Mouse (Mus musculus): Measurements from ENCODE around the gene Gins3. TPM values are rescaled to one million over a fixed set of nuclear protein-coding genes. Genes with fewer than 3 reads are reported as not detected.

The Gins3 gene
- polyA plus RNA-seq, 1 experiment from 2014 or later = 3.6 TPM

DNA sequence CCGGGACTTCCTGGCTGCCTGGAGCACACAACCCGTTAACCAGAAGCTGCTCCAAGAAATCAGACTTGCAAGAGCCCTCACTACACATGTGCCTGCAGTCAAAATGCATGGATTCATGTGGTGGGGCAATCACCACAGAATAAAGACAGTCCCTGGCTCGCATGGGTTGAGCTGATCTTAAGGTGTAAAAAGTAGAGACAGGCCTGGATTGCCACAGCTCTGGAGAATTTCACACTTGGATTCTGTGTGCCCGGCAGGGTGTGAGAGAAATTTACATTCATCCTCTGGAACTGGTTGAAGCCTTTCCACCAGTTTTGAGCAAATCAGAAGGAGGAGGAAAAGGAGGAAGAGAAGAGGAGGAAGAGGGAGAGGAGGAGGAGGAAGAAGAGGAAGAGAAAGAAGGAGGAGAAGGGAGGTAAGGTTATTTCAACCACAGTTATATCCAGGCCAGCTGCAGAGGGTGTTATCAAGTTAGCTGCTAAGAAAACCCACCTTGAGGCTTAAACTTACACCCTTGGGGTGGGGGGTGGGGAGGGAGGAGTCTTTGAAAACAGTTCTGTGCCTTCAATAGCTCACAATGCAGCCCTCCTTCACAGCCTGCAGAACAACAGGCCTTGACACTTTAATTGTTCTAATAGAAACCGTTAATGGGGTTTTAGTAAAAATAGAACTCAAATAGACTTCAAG is 23.2 kb downstream of the Gins3 start:
- no peak for TF ChIP-seq CTCF (IDR thresholded peaks at IDR 0.05; ENCODE audit: low read depth)
- WGBS = 65% methylated on average over 5 of the region's 5 CpGs
- no peak for ATAC-seq

DNA sequence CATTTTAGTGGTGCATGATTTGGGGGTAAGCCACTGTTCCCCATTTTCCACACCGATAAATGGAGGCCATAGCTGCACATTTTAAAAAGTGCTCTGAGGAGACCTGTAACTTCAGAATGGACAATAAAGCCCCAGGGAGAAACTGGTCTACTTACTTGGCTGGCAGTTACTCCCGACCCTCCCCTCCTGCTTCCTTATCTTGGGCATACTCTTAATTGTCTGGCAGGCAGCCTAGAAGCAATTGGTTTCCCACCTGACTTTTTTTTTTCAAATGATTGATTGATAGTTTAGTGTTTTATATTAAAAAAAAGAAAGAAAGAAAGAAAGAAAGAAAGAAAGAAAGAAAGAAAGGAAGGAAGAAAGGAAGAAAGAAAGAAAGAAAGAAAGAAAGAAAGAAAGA is 24.3 kb downstream of the Gins3 start:
- no peak overlapping the region for H3K4me3 ChIP-seq (ENCODE audit: low read depth, low read length)
- H3K4me2 ChIP-seq (replicated peaks; ENCODE audit: low read depth) = no peak overlapping the region
- WGBS = 52% methylated on average over 2 of the region's 2 CpGs
- no peaks in the 10 kb centered on the region for H3K9me3 ChIP-seq (ENCODE audit: control insufficient read depth)
- H3K4me1 ChIP-seq (replicated peaks; ENCODE audit: control insufficient read depth, insufficient read depth, low read length) = 0 out of 2 replicates have a peak, but pooled peaks cover 2% of the 10 kb centered on the region
- H3K27me3 ChIP-seq (replicated peaks; ENCODE audit: control insufficient read depth, insufficient read depth, low read length) = no peaks in the 10 kb centered on the region
- no peak overlapping the region for H3K27ac ChIP-seq (ENCODE audit: low read depth, low read length)
- no peaks in the 10 kb centered on the region for H3K36me3 ChIP-seq (ENCODE audit: control insufficient read depth, insufficient read depth)
- ATAC-seq = no peak
- no peak overlapping the region for H3K9ac ChIP-seq (ENCODE audit: low read depth, low read length)
- TF ChIP-seq CTCF (IDR thresholded peaks at IDR 0.05; ENCODE audit: low read depth) = no peak

More for the DNA sequence above, 23.2 kb downstream of the Gins3 start:
- no peaks in the 10 kb centered on the region for H3K27me3 ChIP-seq (replicated peaks; ENCODE audit: control insufficient read depth, insufficient read depth, low read length)
- no peaks in the 10 kb centered on the region for H3K36me3 ChIP-seq (ENCODE audit: control insufficient read depth, insufficient read depth)
- H3K9ac ChIP-seq (ENCODE audit: low read depth, low read length) = no peak overlapping the region
- H3K4me2 ChIP-seq (replicated peaks; ENCODE audit: low read depth) = no peak overlapping the region
- no peaks in the 10 kb centered on the region for H3K9me3 ChIP-seq (ENCODE audit: control insufficient read depth)
- no peaks in the 10 kb centered on the region for H3K4me1 ChIP-seq (replicated peaks; ENCODE audit: control insufficient read depth, insufficient read depth, low read length)
- no peak overlapping the region for H3K27ac ChIP-seq (ENCODE audit: low read depth, low read length)
- no peak overlapping the region for H3K4me3 ChIP-seq (ENCODE audit: low read depth, low read length)

DNA sequence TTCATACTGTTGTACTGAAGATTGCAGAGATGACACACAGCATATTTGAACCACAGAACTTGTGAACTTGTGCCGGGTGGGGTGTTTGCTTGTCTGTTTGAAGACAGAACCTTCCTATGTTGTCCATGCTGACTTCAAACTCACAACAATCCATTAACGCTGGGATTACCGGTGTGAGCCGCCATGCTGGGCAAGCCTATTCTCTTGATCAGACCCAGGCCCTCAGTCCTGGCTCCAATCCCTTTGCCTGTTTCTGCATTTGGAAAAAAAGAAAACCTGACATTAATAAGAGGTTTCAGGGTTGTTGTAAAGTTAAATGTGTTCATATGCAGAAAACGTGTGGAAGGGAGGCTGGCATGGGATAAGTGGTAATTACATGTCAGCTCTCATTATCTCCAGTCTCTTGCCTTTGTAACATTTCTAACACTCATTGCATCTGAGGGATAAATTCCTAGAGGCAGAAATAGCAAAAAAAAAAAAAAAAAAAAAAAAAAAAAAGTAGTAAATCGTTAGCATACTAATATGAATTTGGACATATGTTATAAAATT is 27.2 kb downstream of the Gins3 start:
- Histone ChIP-seq H3K27me3 (replicated peaks; ENCODE audit: control insufficient read depth, insufficient read depth, low read length) (no peaks in the 10 kb centered on the region), H3K4me2 (replicated peaks; ENCODE audit: low read depth) (no peak overlapping the region), H3K27ac (ENCODE audit: low read depth, low read length) (no peak overlapping the region), H3K4me1 (replicated peaks; ENCODE audit: control insufficient read depth, insufficient read depth, low read length) (0 out of 2 replicates have a peak, but pooled peaks cover 2% of the 10 kb centered on the region), H3K9ac (ENCODE audit: low read depth, low read length) (no peak overlapping the region), H3K9me3 (ENCODE audit: control insufficient read depth) (no peaks in the 10 kb centered on the region), H3K36me3 (ENCODE audit: control insufficient read depth, insufficient read depth) (no peaks in the 10 kb centered on the region), H3K4me3 (ENCODE audit: low read depth, low read length) (no peak overlapping the region)
- no peak for TF ChIP-seq CTCF (IDR thresholded peaks at IDR 0.05; ENCODE audit: low read depth)
- 86% methylated on average over 6 of the region's 6 CpGs for WGBS
- ATAC-seq = no peak

DNA sequence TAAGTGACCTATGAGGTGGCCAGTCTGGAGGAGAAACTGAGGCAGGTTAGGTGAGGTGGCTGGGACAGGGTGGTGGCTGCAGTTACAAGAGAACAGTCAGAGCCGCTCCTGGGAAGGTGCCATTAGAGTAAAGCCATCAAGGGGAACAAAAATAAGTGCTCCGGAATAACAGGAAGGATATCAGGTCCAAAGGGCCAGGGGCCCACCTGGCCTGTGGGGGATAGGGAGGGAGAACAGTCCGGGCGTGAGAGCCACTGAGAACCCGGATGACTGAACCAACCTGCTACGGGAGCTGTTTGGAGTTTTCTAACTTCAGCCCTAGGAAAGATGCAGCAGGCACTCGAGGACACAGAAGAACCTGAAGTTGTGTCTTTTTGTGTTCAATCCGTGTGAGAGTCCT is 27.8 kb downstream of the Gins3 start:
- H3K4me1 ChIP-seq (replicated peaks; ENCODE audit: control insufficient read depth, insufficient read depth, low read length) = 0 out of 2 replicates have a peak, but pooled peaks cover 2% of the 10 kb centered on the region
- no peak overlapping the region for H3K9ac ChIP-seq (ENCODE audit: low read depth, low read length)
- peak; percentile 59 for ATAC-seq
- H3K9me3 ChIP-seq (ENCODE audit: control insufficient read depth) = no peaks in the 10 kb centered on the region
- no peak overlapping the region for H3K4me3 ChIP-seq (ENCODE audit: low read depth, low read length)
- peak overlapping the region; percentile 38 for H3K4me2 ChIP-seq (replicated peaks; ENCODE audit: low read depth)
- no peak for TF ChIP-seq CTCF (IDR thresholded peaks at IDR 0.05; ENCODE audit: low read depth)
- WGBS = 39% methylated on average over 8 of the region's 8 CpGs
- H3K27ac ChIP-seq (ENCODE audit: low read depth, low read length) = no peak overlapping the region
- no peaks in the 10 kb centered on the region for H3K36me3 ChIP-seq (ENCODE audit: control insufficient read depth, insufficient read depth)
- H3K27me3 ChIP-seq (replicated peaks; ENCODE audit: control insufficient read depth, insufficient read depth, low read length) = no peaks in the 10 kb centered on the region

DNA sequence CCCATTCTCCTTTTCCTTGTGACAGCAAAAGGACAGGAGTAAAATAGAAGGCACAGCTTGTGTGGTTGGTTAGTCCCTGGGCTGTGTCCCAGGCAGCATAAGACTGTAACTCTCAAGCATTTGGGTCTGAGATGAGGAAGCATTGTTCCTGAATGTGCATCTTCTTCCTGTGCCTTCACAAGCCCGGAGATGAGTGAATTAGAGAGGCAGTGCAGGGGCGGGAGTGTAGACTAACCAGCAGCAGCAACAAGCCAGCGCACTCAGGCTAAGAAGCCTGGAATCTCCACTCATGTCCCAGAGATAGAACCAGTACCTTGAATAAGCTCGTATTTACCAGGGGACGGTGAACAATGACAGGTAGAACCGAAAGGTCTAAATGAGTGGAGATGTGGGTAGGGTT is 28.3 kb downstream of the Gins3 start:
- Histone ChIP-seq H3K27me3 (replicated peaks; ENCODE audit: control insufficient read depth, insufficient read depth, low read length) (no peaks in the 10 kb centered on the region), H3K4me3 (ENCODE audit: low read depth, low read length) (no peak overlapping the region), H3K36me3 (ENCODE audit: control insufficient read depth, insufficient read depth) (no peaks in the 10 kb centered on the region), H3K4me2 (replicated peaks; ENCODE audit: low read depth) (peak overlapping the region; percentile 38), H3K4me1 (replicated peaks; ENCODE audit: control insufficient read depth, insufficient read depth, low read length) (0 out of 2 replicates have a peak, but pooled peaks cover 2% of the 10 kb centered on the region), H3K9me3 (ENCODE audit: control insufficient read depth) (no peaks in the 10 kb centered on the region), H3K9ac (ENCODE audit: low read depth, low read length) (no peak overlapping the region), H3K27ac (ENCODE audit: low read depth, low read length) (no peak overlapping the region)
- ATAC-seq = no peak
- TF ChIP-seq CTCF (IDR thresholded peaks at IDR 0.05; ENCODE audit: low read depth) = no peak
- 87% methylated on average over 6 of the region's 6 CpGs for whole genome bisulfite sequencing

DNA sequence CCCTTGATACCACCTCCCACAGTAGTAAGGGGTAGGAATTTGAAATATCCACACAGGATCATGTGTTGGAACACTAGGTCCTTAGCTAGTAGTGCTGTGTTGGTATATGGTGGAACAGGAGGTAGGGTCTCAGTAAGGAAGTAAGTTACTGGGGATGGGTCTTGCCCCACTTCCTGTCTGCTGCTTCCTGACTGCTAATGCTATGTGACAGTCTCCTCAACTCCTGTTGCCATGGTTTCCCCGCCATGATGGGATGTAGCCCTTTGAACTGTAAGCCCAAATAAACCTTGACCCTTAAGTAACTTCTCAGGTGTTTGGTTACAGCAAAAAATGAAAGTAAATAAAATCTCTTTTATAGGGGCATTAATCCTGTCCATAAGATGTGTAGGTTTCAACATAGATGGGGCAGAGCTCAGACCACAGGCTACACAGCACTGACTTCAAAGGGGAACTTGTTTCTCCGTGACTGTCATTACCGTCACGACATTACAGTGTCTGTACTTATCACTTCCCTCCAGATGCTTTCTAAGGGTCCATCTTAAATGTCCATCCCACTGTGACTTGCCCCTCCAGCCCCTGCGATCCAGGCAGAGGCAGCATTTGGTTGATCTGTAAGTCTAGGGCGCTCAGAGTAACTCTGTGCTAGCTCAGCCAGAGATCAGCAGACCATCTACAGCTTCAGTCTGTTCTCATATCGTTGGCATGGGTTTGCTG is 29.8 kb downstream of the Gins3 start:
- TF ChIP-seq CTCF (IDR thresholded peaks at IDR 0.05; ENCODE audit: low read depth) = no peak
- Histone ChIP-seq H3K4me3 (ENCODE audit: low read depth, low read length) (no peak overlapping the region), H3K4me2 (replicated peaks; ENCODE audit: low read depth) (no peak overlapping the region), H3K4me1 (replicated peaks; ENCODE audit: control insufficient read depth, insufficient read depth, low read length) (0 out of 2 replicates have a peak, but pooled peaks cover 2% of the 10 kb centered on the region), H3K27me3 (replicated peaks; ENCODE audit: control insufficient read depth, insufficient read depth, low read length) (no peaks in the 10 kb centered on the region), H3K27ac (ENCODE audit: low read depth, low read length) (no peak overlapping the region), H3K9ac (ENCODE audit: low read depth, low read length) (no peak overlapping the region), H3K36me3 (ENCODE audit: control insufficient read depth, insufficient read depth) (no peaks in the 10 kb centered on the region), H3K9me3 (ENCODE audit: control insufficient read depth) (no peaks in the 10 kb centered on the region)
- 81% methylated on average over 7 of the region's 7 CpGs for WGBS
- ATAC-seq = no peak
